Mouse (Mus musculus): ENCODE results near the gene Cd300a.

DNA sequence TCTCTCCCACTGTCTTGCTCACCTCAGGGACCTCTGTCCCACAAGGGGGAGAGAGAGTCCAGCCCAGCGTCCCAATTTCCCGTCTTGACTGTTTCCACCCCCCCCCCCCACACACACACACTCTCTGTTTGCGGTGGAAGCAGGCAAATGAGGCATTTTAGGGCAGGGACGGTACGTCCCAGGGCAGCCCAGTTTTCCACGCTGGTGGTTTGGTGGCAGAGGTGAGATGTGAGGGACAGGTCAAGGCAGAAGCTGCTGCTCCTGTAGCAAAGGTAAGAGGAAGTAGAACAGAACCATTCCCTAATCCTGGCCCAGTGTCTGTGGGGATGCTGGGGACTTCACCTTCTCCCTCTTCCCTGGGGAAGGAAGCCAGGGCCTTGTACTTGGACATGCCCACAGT, 35.3 kb upstream of the Cd300a start:
- no peak for TF ChIP-seq POLR2A (IDR thresholded peaks at IDR 0.05; ENCODE audit: control insufficient read depth in 1 of 2, insufficient read depth in 1 of 2, low read depth in 1 of 2, low read length in 2 of 2, poor library complexity in 1 of 2)
- no peak for TF ChIP-seq EP300 (IDR thresholded peaks at IDR 0.05; ENCODE audit: low read depth in 1 of 2, low read length in 2 of 2)
- no peak for TF ChIP-seq MAX (IDR thresholded peaks at IDR 0.05; ENCODE audit: low read length)
- no peak for TF ChIP-seq TAL1 (IDR thresholded peaks at IDR 0.05; ENCODE audit: low read length)
- no peak for TF ChIP-seq ETS1 (IDR thresholded peaks at IDR 0.05; ENCODE audit: low read depth, low read length)
- TF ChIP-seq SMC3 (IDR thresholded peaks at IDR 0.05; ENCODE audit: low read depth, low read length): no peak
- TF ChIP-seq CTCF (IDR thresholded peaks at IDR 0.05 in 2 of 3, conservative IDR thresholded peaks at IDR 0.05 in 1 of 3; ENCODE audit: control insufficient read depth in 1 of 3, insufficient read depth in 1 of 3, low read depth in 2 of 3, low read length in 3 of 3, poor library complexity in 1 of 3, severe bottlenecking in 1 of 3): no peak
- no peak for TF ChIP-seq NELFE (IDR thresholded peaks at IDR 0.05; ENCODE audit: low read depth, low read length)
- TF ChIP-seq ZNF384 (IDR thresholded peaks at IDR 0.05; ENCODE audit: low read depth, low read length): no peak
